In the genomic region with DNA sequence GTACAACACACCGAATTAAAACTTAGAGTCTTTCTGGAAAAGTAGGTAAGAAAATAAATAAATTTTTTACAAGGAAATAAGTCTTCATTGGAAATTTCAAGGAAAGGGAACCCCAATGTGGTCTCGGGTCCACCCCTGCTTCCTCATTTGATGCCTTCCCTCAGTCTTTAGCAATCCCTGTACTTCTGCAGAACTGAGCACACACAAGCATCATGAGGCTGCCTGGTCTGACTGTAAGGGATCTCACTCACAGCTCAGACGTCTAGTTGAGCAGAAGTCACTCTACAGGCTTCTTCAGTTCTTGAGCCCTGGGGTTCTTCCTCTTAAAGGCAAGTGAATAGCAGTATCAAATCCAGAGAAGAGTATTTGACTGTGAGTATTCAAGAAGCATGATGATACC, we compare ENCODE assay signal across 34 mouse cellular contexts. TPM values are rescaled to one million over a fixed set of nuclear protein-coding genes. Genes with fewer than 3 reads are reported as not detected.
DNase-seq lines count a peak whose midpoint lies in the region; ATAC-seq and TF ChIP-seq lines count a peak whose summit lies in the region.
"Had no signal": no experiment of that assay in that cellular context is flagged by ENCODE, and none has a peak within 500 bp of the region (broad histone marks: within the 10 kb centered on the region; RNA-seq: fewer than 3 reads in every experiment).

No protein-coding gene starts in this region.

- no peaks in the 10 kb centered on the region for H3K36me3 ChIP-seq in lung, postnatal 0 days (ENCODE audit: insufficient read depth, low read length)
- H3K36me3 ChIP-seq in embryonic facial prominence, embryonic 10.5 days (replicated peaks): no peaks in the 10 kb centered on the region
- H3K36me3 ChIP-seq: embryonic facial prominence, embryonic 15.5 days; forebrain, embryonic 12.5 days; G1E; heart, embryonic 10.5 days; heart, embryonic 15.5 days; hindbrain, embryonic 12.5 days; limb, embryonic 10.5 days; limb, embryonic 15.5 days; midbrain, embryonic 10.5 days; midbrain, embryonic 15.5 days; neural tube, embryonic 12.5 days had no signal

- no peak for TF ChIP-seq CTCF in lung, postnatal 0 days (IDR thresholded peaks at IDR 0.05)
- TF ChIP-seq CTCF in lung, adult 2 months (IDR thresholded peaks at IDR 0.05; ENCODE audit: insufficient read depth, low read length): no peak

- no peak for ATAC-seq in lung, postnatal 0 days
- ATAC-seq: forebrain, postnatal 0 days; intestine, embryonic 16.5 days; midbrain, embryonic 15.5 days; Patski had no signal

- no peak overlapping the region for H3K9ac ChIP-seq in lung, postnatal 0 days (replicated peaks; ENCODE audit: low read depth)
- H3K9ac ChIP-seq: embryonic facial prominence, embryonic 15.5 days; forebrain, embryonic 12.5 days; forebrain, postnatal 0 days; heart, embryonic 15.5 days; hindbrain, embryonic 12.5 days; limb, embryonic 15.5 days; midbrain, embryonic 15.5 days; neural tube, embryonic 12.5 days had no signal

- DNase-seq in heart, adult 11 months: peak; percentile 35
- no peak for DNase-seq in heart, postnatal 10 days
- peak; percentile 19 for DNase-seq in lung, postnatal 0 days (ENCODE audit: low spot score)
- DNase-seq in lung, adult 2 months: no peak
- DNase-seq in monocyte, adult 2 months (ENCODE audit: low read depth in 1 of 2, low spot score in 2 of 2): peak; percentile 39 to 45
- DNase-seq in frontal cortex, adult 2 months (ENCODE audit: extremely low spot score in 1 of 2, low spot score in 1 of 2): no peak
- no peak for DNase-seq in embryonic facial prominence, embryonic 10.5 days (ENCODE audit: low spot score)
- DNase-seq: adrenal gland, postnatal 14 days; cerebellum, adult 18-20 months; cerebellum, postnatal 10 days; forebrain, postnatal 0 days; gastrocnemius, postnatal 10 days; heart, postnatal 36 days; kidney, adult 8-10 months; kidney, postnatal 4 days; thymus, adult 2 months; thymus, postnatal 36 days had no signal

- H3K27ac ChIP-seq in lung, postnatal 0 days (ENCODE audit: low read length): no peak overlapping the region
- no peak overlapping the region for H3K27ac ChIP-seq in embryonic facial prominence, embryonic 10.5 days (replicated peaks)
- H3K27ac ChIP-seq: embryonic facial prominence, embryonic 15.5 days; forebrain, embryonic 12.5 days; heart, embryonic 10.5 days; heart, embryonic 15.5 days; hindbrain, embryonic 12.5 days; kidney, postnatal 0 days; limb, embryonic 10.5 days; limb, embryonic 15.5 days; macrophage; midbrain, embryonic 10.5 days; midbrain, embryonic 15.5 days; neural tube, embryonic 12.5 days had no signal

- H3K4me1 ChIP-seq in lung, postnatal 0 days (ENCODE audit: insufficient read depth, low read depth, low read length): no peaks in the 10 kb centered on the region
- H3K4me1 ChIP-seq in lung, adult 2 months (ENCODE audit: control insufficient read depth, insufficient read depth, low read length): no peaks in the 10 kb centered on the region
- H3K4me1 ChIP-seq in embryonic facial prominence, embryonic 10.5 days: no peaks in the 10 kb centered on the region
- H3K4me1 ChIP-seq: embryonic facial prominence, embryonic 15.5 days; forebrain, embryonic 12.5 days; heart, embryonic 10.5 days; heart, embryonic 15.5 days; hindbrain, embryonic 12.5 days; limb, embryonic 10.5 days; limb, embryonic 15.5 days; midbrain, embryonic 10.5 days; midbrain, embryonic 15.5 days; neural tube, embryonic 12.5 days had no signal

- H3K27me3 ChIP-seq in lung, postnatal 0 days (replicated peaks; ENCODE audit: insufficient read depth, low read length): no peaks in the 10 kb centered on the region
- no peaks in the 10 kb centered on the region for H3K27me3 ChIP-seq in embryonic facial prominence, embryonic 10.5 days (replicated peaks; ENCODE audit: low read depth, poor library complexity, severe bottlenecking)
- H3K27me3 ChIP-seq: embryonic facial prominence, embryonic 15.5 days; forebrain, embryonic 12.5 days; heart, embryonic 15.5 days; hindbrain, embryonic 12.5 days; limb, embryonic 15.5 days; midbrain, embryonic 15.5 days; neural tube, embryonic 12.5 days; Patski had no signal

- intact Hi-C loops in heart, postnatal 10 days (cut with DNase I): no loop called here

- 73% methylated on average over 3 of the region's 3 CpGs for WGBS in lung, postnatal 0 days
- 63% methylated on average over 3 of the region's 3 CpGs for WGBS in lung, adult 2 months
- WGBS in embryonic facial prominence, embryonic 10.5 days: 78% methylated on average over 3 of the region's 3 CpGs

- no peak overlapping the region for H3K4me3 ChIP-seq in lung, postnatal 0 days (ENCODE audit: low read depth, low read length)
- H3K4me3 ChIP-seq in lung, adult 2 months (replicated peaks; ENCODE audit: extremely low read depth, low read depth, low read length): no peak overlapping the region
- H3K4me3 ChIP-seq in embryonic facial prominence, embryonic 10.5 days: no peak overlapping the region
- H3K4me3 ChIP-seq: embryonic facial prominence, embryonic 15.5 days; forebrain, embryonic 12.5 days; heart, embryonic 10.5 days; heart, embryonic 15.5 days; hindbrain, embryonic 12.5 days; limb, embryonic 10.5 days; limb, embryonic 15.5 days; midbrain, embryonic 10.5 days; midbrain, embryonic 15.5 days; myocyte; neural tube, embryonic 12.5 days had no signal

- no peak for TF ChIP-seq POLR2A in lung, adult 2 months (IDR thresholded peaks at IDR 0.05; ENCODE audit: borderline replicate concordance, extremely low read depth, low read depth, low read length)

- TF ChIP-seq EP300 in lung, postnatal 0 days (IDR thresholded peaks at IDR 0.05): no peak

- no peak overlapping the region for H3K4me2 ChIP-seq in lung, postnatal 0 days (replicated peaks; ENCODE audit: low read depth, low read length)
- H3K4me2 ChIP-seq: embryonic facial prominence, embryonic 15.5 days; forebrain, embryonic 12.5 days; heart, embryonic 15.5 days; hindbrain, embryonic 12.5 days; limb, embryonic 15.5 days; midbrain, embryonic 15.5 days; neural tube, embryonic 12.5 days had no signal

- no peaks in the 10 kb centered on the region for H3K9me3 ChIP-seq in lung, postnatal 0 days (ENCODE audit: low read length)
- H3K9me3 ChIP-seq in embryonic facial prominence, embryonic 10.5 days: peaks cover 10% of the 10 kb centered on the region
- H3K9me3 ChIP-seq: embryonic facial prominence, embryonic 15.5 days; G1E; heart, embryonic 15.5 days; limb, embryonic 10.5 days; limb, embryonic 15.5 days; midbrain, embryonic 15.5 days; neural tube, embryonic 12.5 days had no signal

RNA-seq across cellular contexts. Expression of gene Tarm1, which starts 3.5 kb away (rescaled TPM):
- not detected for total RNA-seq in heart, postnatal 10 days (2021)
- 0.10 and 0.36 TPM in 2 replicates for polyA plus RNA-seq in lung, postnatal 0 days (2015; fragmentation: Nextera tagmentation; extraction: Ambion mirVana)
- polyA plus RNA-seq in lung, adult 2 months (2012; rRNA removed): 0.07 and 0.25 TPM in 2 replicates
- 0.10 TPM in 1 of 2 replicates, not detected in the other for polyA plus RNA-seq in frontal cortex, adult 2 months (2012; rRNA removed)
- not detected in 2 replicates for polyA plus RNA-seq in embryonic facial prominence, embryonic 10.5 days (2016; fragmentation: Nextera tagmentation; extraction: Ambion mirVana)
- total RNA-seq: gastrocnemius, postnatal 10 days; heart, postnatal 36 days; left cerebral cortex, postnatal 10 days had no signal
- polyA plus RNA-seq: forebrain, embryonic 12.5 days; forebrain, postnatal 0 days; G1E; heart, embryonic 10.5 days; heart, embryonic 15.5 days; hindbrain, embryonic 12.5 days; intestine, embryonic 16.5 days; limb, embryonic 10.5 days; midbrain, embryonic 10.5 days; midbrain, embryonic 15.5 days; neural tube, embryonic 12.5 days; Patski had no signal

Comparison
In these comparisons a context has a peak if more than half of its experiments do, and no peak if none do; other contexts are left out.
1. DNase-seq: peak in heart, adult 11 months (single experiment), lung, postnatal 0 days (single experiment) and monocyte, adult 2 months (2 of 2); none in heart, postnatal 10 days (0 of 2), lung, adult 2 months (single experiment), frontal cortex, adult 2 months (0 of 2) and embryonic facial prominence, embryonic 10.5 days (single experiment).